Mouse (Mus musculus) 3134 (cell line): ENCODE data around the gene Sox5.

ENCODE experiments used
- DNase-seq: peaks from one replicate; pipeline ENCODE4 v3.0.0-alpha.2; 2011; ENCODE audit warnings: low spot score; ENCODE audit not compliant: insufficient read length; ENCODE audit errors: extremely low read depth

The Sox5 gene

DNA sequence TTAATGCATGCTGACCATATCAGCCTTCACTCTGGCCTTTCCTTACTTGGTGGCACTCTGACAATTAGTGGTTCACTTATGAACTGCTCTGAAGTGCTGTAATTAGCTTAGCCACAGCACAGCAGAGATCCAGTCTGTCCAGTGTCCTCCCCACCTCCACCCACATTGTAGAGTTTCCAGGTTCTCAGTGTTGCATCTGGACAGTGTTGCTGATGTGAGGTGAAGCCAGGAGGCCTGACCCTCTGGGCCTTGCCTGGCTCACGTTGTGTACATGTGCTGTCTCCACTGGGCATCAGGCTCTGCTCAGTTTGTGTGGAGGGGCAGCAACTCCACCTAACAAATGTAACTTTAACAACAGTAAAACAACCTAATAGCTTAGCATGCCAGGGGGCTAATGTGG, 328.6 kb downstream of the Sox5 start:
- DNase-seq = no peak

GRCm38 (mm10) chr6:144452200-144452977, 329.4 kb downstream of the Sox5 start:
- DNase-seq = no peak

DNA sequence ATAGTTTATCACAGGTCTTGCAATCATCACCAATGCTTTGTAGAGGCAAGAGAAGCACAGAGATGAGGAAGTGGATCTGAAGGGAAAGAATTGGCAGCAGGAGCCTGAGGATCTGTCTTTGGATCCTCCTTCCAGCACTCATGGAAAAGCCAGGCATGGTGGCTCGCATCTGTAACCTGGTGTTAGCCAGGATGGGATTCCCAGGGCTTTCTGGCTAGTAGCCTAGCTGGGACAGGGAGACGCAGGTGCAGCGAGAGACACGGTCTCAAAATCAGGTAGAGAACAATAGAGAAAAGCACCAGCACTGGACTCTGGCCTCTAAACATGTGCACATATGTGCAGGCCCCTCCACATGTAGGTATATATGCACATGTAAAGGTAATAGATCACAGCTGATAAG, 330.1 kb downstream of the Sox5 start:
- DNase-seq = no peak

DNA sequence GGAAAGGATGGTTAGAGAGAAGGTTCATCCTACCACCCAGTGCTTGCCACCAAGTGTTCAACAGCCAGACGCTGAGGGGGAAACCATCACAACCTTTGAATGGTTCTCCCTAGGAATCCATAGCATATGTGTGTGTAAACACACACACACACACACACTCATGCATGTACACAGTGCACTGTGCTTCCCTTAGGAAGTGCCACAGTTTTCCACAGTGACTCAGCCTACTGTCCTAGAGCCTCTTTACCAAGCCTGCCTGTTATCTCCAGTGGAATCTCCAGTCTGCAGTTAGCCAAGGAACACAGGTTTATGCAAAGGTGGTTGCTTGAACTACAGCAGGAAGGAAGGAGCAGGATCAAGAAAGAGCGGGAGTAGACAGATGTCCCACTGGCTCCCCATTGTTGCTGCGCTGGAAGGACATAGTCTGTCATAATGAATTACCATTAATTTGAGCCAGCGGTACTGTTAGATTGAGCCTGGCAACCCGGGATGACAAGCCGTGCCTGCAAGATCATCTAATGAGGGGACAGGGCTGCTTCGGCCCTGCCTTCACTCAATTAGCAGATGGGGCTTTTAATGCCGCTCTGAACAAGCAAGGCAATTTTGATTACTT, 335.9 kb downstream of the Sox5 start:
- no peak for DNase-seq

DNA sequence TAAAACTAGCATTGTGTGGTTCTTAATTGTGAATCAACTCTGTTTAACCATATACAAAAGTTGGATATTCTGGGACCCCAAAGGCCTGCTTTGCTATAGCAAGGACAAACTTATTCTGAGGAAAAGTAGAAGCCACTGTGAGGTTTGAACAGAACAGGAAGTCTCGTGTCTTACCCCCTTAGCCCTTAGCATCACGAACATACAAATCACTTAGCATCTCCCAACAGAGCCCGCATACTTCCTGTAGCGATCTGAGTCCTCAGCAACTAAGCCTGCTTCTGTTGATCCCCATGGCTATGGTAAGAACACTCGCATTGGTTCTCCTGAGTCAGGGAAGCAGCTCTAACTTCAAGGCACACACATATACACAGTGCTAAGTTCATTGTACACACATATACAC, 337.4 kb downstream of the Sox5 start:
- DNase-seq = no peak

DNA sequence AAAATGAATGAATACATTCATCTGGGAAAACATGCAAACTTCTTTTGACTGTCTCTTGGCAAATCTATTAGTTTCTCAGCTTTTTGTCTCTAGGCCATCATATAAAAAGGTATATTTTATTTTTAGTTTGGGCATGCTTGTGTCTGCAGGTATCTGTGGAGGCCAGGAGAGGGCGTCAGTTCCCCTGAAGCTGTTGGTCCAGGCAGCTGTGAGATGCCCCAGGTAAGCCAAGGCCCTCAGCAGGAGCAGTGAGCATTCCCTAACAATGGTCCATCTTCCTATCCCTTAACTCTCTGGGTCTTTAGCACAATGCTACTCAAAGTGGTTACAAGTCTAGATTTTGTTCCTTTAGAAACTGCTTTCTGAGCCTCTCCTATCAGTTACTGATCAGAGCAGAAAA, 338.1 kb downstream of the Sox5 start:
- no peak for DNase-seq

GRCm38 (mm10) chr6:144429276-144429675, 352.5 kb downstream of the Sox5 start:
- no peak for DNase-seq

- no peak for DNase-seq
Observed at GRCm38 (mm10) chr6:144408030-144408429, 373.7 kb downstream of the Sox5 start.

GRCm38 (mm10) chr6:144398115-144398514, 383.7 kb downstream of the Sox5 start:
- DNase-seq = no peak

GRCm38 (mm10) chr6:144393151-144393550, 388.6 kb downstream of the Sox5 start:
- DNase-seq = no peak

- no peak for DNase-seq
Observed at GRCm38 (mm10) chr6:144389333-144390054, 392.3 kb downstream of the Sox5 start.

DNA sequence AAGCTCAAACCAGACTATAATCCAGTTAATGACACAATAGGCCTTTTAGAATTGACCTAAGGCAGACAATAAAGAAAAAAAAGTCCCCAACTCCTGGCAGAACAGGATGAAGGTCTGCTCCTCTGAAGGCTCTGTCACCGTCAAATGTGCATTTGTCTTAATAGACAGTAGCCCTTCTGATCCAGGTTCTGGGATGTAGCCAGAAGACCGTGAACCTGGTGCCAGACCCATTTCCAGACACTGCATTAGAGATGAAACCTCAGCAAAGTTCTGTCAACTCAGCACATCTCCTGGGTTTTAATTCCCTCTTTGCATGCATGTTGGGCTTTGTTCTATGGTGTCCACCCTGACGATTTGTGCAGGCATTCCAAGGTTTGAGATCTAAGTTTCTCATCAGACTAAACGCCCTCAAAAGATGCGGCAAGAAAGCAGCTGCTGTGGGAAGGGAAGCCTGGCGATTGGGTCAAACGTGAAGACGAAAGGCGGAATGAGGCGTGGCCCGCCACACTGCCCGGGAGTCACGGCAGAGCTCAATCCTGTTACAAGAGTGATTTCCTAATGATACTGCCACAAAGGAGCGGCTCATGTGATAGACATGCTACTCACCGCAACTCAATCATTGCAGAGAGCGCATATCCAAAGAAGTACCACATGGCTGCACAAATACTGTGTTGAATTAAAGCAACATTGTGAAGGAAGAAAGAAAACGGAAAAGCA, 394.1 kb downstream of the Sox5 start:
- no peak for DNase-seq

- no peak for DNase-seq
Observed at GRCm38 (mm10) chr6:144380641-144381040, 401.1 kb downstream of the Sox5 start.

DNA sequence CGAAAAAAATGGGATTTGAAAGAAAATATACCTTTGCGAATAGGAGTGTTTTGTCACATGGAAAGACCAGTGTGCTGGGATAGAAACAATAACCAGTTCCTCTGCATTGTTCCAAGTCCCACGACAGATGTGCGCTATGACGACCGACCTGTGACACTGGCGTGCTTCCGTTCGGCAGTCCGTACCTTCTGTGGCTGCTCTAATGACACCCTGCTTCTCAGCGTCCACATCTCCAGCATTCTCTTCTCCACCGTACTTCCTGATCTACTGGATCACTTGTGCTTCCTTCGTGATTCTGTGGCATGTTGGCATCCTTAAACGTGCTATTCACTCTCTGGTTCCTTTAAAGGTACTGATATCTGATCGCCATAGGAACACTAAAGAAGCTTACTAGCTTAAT, 401.6 kb downstream of the Sox5 start:
- DNase-seq = no peak

DNA sequence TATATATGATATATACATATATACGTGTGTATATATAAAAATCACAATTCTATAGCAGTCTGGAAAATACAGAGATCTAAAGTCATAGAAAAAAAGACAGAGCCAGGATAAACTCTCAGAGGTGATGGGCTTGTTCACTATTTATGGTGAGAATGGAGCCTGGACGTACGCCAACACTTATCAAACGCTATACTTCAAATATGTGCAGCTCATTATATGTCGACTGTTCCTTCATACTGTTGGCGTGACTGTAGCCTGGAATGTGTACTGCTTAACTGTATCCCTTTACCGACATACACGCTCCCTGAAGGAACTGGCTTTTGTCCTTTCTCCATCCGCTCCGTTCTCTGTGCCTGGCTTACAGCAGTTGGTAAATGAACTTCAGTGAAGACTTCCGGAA, 407.0 kb downstream of the Sox5 start:
- DNase-seq = no peak

DNA sequence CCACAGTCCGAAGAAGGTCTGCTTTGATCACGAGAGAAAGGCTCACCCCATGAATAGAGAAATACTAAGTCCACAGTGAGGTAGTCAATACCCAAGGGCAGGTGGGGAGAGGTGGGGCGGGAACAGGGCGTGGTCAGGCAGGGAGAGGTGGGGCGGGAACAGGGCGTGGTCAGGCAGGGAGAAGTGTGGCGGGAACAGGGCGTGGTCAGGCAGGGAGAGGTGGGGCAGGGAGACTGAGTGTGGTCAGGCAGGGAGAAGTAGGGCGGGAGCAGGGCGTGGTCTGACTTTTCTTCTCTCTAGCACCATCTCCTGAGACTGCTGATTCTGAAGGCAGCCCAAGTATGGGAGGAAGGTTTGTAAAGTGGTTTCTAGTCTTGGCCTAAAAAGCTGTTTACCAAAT, 411.1 kb downstream of the Sox5 start:
- peak; percentile 52 for DNase-seq

DNA sequence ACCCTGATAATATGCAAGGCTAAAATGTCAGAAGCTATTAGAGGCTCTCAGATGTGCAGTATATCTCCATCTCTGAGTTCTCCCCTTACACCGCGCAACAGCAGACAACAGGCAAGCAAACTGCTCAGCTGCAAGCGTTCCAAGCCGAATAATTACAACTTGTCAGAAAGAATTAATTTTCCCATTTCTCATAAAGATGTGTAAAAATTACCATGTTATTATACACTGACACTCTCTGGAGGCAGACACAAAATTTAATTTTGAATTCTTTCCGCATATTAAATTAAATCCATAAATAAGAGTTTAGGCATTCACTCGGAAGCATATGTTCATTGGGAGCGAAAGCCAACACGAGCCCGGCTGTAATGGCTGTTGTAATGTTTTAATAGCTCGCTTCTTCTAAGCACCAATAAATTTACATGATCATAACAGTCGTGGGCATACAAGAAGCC, 414.1 kb downstream of the Sox5 start:
- no peak for DNase-seq

- DNase-seq = no peak
Observed at GRCm38 (mm10) chr6:144361267-144362038, 420.3 kb downstream of the Sox5 start.

- no peak for DNase-seq
Observed at GRCm38 (mm10) chr6:144357081-144357480, 424.7 kb downstream of the Sox5 start.

GRCm38 (mm10) chr6:144351049-144351448, 430.7 kb downstream of the Sox5 start:
- no peak for DNase-seq
